Mouse (Mus musculus) urinary bladder, adult 18-20 months (tissue): Measurements from ENCODE around the gene Olfm4.

Experiments
- DNase-seq, 2 experiments: peaks; one replicate each; pipeline ENCODE4 v3.0.0; 2022; ENCODE audit warnings: low spot score in 2 of 2, mixed read lengths in 2 of 2

Gene Olfm4

DNA sequence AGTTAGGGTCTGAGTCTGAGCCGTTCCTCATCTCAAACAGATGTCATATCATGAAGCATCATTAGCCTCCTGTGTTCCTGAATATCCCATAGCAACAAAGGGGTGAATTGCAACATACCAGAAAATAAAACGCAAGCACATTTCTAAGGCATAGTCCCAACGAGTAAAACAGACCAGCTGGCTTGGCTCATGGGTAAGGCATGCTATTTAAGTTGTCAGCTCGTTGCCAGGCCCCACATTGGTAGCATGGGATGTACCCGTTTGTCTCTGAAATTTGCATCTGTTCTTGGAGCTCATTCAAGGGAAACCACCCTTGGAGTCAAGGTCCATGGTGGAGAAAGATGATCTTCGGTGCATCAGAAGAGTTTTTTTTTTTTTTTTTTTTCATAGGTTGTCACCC, 42.2 kb downstream of the Olfm4 start:
- DNase-seq = peak in 1 of 2 experiments; percentile 6

GRCm38 (mm10) chr14:80029297-80030001, 45.6 kb downstream of the Olfm4 start:
- DNase-seq = no peak

DNA sequence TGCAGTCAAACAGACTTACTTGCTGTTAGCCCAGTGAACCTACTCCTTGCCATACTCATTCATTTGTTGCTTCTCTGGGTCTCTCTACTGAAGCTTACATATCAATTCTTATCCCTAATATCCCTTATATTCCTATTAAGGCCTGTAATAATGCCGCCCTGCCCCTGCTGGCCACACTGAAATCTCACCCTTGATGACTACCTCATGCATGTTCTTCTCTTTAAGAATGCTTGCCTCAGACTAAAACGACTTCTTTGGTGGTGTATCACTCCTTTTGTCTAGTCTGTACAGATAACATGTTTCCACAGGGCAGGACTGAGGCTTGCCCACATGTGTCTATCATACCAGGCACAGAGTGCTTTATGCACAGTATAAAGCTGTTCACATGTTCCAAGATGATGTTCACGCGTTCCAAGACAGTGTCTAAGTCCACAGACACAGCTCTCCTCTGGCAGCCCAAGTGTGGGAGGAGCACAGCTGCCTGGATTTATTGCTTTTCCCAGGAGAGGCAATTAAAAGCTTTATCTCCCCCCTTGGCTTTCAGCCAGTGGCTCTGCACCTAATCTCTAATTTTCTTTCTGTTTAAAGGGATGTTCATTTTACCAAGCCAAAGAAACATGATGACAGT, 55.9 kb downstream of the Olfm4 start:
- no peak for DNase-seq

GRCm38 (mm10) chr14:80046104-80046734, 62.3 kb downstream of the Olfm4 start:
- DNase-seq = no peak

DNA sequence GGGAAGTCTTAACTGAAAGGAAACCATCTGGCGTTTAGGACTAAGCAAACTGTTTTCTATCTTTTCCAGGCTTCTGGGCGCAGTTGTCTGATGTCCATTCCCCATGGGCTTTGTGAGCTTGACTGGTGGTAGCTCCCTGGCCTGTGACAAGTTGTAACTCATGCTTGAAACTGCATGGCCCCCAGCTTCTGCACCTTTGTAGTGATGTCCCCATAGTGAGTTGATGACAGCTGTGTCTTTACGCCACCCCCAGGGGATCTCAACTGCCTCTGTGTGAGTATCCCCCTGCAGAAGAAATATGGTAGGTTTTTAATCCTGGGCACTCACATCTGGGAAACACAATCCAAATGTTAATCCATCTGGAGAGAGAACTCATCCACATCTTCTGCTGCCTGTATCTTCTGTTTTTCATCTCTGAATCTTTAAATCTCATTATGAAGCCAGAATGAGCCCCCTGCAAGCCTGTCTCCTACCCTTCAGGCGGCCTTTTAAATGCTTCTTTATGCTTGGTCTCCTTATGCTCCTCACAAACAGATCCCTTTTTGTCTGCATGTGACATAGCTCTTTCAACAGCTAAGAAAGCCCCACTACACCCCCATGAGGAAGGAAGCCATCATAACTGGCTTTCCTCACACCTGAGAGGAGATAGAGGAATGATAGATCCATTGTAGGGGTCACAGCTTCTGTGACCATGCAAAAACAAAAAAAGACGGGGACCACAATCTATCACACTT, 63.7 kb downstream of the Olfm4 start:
- DNase-seq = no peak

- DNase-seq = no peak
Measured at GRCm38 (mm10) chr14:80055725-80056124, 71.8 kb downstream of the Olfm4 start.

DNA sequence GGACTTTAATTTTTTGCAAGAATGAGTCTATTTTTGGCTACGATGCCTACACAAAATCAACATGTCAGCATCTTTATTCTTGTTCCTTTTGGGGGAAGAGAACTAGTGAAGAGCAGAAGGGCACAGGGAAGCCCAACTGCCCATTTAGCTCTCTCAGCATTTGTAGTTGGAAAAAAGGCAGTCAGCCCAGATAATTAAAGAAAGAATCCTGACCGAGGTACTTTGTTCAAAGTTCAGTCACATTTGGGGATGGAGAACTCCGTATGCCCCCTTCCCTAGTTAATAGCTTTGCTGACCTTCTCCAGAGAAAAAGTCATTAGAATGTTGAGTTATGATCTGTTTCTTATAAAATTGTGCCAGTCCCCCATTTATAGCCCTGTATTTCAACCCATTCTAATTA, 77.8 kb downstream of the Olfm4 start:
- DNase-seq = no peak

GRCm38 (mm10) chr14:80062896-80063295, 79.0 kb downstream of the Olfm4 start:
- no peak for DNase-seq

GRCm38 (mm10) chr14:80070580-80070979, 86.7 kb downstream of the Olfm4 start:
- no peak for DNase-seq
